Mouse (Mus musculus) limb, embryonic 10.5 days (tissue): ENCODE measurements at regions not wholly inside any gene's neighbourhood (a gene's known extent, or its start where the extent isn't known, plus 50 kb on each side); places are given as distances from the start of the nearest gene placed in this dataset.
A peak's percentile ranks its signal among the peaks of the same experiment; 100 is the strongest.

Experiments used
- DNase-seq: peaks from one replicate; pipeline ENCODE4 v3.0.0-alpha.2; 2017; ENCODE audit warnings: low spot score
- H3K27ac ChIP-seq: fragments of 300-500 bp; sonication (generic); 2 replicates; pipeline ENCODE4 v1.5.1; 2016; ENCODE audit warnings: mild to moderate bottlenecking
- H3K27me3 ChIP-seq: fragments of 300-500 bp; sonication (generic); 2 replicates; pipeline ENCODE4 v1.6.1; 2016; ENCODE audit warnings: low read depth, mild to moderate bottlenecking; ENCODE audit not compliant: poor library complexity, severe bottlenecking
- H3K36me3 ChIP-seq: fragments of 300-500 bp; sonication (generic); 2 replicates; pipeline ENCODE4 v1.6.1; 2016; ENCODE audit warnings: mild to moderate bottlenecking, moderate library complexity
- H3K4me1 ChIP-seq: fragments of 300-500 bp; sonication (generic); 2 replicates; pipeline ENCODE4 v1.6.1; 2016
- H3K4me3 ChIP-seq: fragments of 300-500 bp; sonication (generic); 2 replicates; pipeline ENCODE4 v1.5.1; 2016; ENCODE audit warnings: mild to moderate bottlenecking, moderate library complexity
- H3K9me3 ChIP-seq: fragments of 300-500 bp; sonication (generic); replicated peaks from 2 replicates; pipeline ENCODE4 v1.6.1; 2016; ENCODE audit warnings: mild to moderate bottlenecking
- WGBS: fragments of 180-500 bp; shearing (Covaris S2); methylation state at CpG from one replicate; pipeline ENCODE4 v1.1.7; 2016; 5-methylcytosine and 5-hydroxymethylcytosine counted together

DNA sequence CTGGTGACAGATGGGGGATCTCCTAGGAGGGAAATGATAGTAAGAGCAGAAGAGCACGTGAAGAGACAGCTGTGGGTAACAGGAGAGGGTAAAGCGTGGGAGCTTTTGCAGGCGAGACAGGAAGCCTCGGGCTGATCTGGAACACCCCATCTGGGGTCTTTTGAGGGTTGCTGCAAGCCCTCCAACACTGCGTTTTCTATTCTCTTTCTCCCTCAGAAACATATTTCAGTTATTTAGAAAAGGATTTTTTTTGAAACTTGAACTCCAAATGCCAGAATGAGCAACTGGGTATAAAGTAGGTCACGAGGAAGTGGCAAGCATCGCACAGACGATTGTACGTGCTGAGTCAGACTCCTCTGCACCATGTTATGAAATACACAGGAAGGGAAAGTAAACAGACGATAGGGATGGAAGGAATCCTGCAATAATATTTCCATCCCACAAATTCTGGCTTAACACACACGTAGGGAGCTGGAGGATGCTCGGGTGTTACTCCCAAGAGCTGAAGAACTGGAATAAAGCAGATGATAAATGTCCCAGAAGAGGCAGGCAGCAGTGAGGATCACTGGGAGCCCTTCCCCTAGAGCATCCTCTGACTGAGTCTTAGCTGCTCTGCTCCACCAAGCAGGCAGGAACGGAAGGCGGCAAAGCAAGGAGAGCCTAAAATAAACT, 86.0 kb upstream of the Gm9887 start:
- Histone ChIP-seq H3K4me1 (peaks cover 15% of the 10 kb centered on the region), H3K27ac (no peak overlapping the region), H3K9me3 (no peaks in the 10 kb centered on the region), H3K4me3 (no peak overlapping the region), H3K36me3 (no peaks in the 10 kb centered on the region), H3K27me3 (no peaks in the 10 kb centered on the region)
- whole genome bisulfite sequencing = 87% methylated on average over 14 of the region's 14 CpGs
- no peak for DNase-seq

DNA sequence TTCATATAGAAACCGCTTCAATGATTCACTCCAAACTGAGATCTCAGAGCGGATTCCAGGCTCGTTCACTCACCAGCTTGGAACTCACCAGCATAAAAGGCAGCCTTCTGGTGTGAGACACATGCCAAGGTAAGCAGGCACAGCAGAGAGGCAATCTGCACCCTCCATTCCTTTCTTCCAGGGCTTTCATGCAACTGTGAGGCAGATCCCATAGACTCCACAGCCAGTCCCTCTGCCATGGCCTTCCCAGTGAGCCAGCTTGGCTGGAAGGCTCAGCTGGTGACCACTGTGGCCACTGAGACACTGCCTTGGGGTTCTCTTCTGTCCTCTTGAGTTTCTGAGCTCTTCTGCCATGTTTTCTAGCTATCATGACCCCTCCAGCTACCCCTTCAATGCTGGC, 84.5 kb upstream of the Gm9887 start:
- Histone ChIP-seq H3K27ac (no peak overlapping the region), H3K27me3 (no peaks in the 10 kb centered on the region), H3K9me3 (no peaks in the 10 kb centered on the region), H3K4me3 (no peak overlapping the region), H3K4me1 (peaks cover 6% of the 10 kb centered on the region), H3K36me3 (no peaks in the 10 kb centered on the region)
- 93% methylated on average over 3 of the region's 3 CpGs for WGBS
- DNase-seq = no peak

DNA sequence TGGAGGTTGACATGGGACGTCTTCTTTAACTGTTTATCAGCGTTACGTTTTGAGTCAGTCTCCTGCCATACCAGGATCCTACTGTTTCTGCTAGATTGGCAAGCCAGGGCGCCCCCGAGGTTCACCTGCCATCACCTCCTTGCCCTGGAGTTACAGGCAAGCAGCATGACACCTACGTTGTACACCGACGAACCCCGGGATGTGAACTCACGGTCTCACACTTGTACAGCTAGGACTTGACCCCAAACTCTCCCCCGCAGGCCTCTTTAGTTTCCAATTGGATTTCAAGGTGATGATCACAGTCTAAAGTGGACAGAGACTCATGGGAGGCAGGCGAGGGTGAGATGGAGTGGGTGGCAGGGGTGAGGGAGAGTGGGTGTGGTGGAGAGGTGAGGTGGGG, 83.9 kb upstream of the Gm9887 start:
- DNase-seq = no peak
- Histone ChIP-seq H3K4me1 (no peaks in the 10 kb centered on the region), H3K27ac (no peak overlapping the region), H3K4me3 (no peak overlapping the region), H3K9me3 (no peaks in the 10 kb centered on the region), H3K27me3 (no peaks in the 10 kb centered on the region), H3K36me3 (no peaks in the 10 kb centered on the region)
- 90% methylated on average over 12 of the region's 12 CpGs for WGBS

DNA sequence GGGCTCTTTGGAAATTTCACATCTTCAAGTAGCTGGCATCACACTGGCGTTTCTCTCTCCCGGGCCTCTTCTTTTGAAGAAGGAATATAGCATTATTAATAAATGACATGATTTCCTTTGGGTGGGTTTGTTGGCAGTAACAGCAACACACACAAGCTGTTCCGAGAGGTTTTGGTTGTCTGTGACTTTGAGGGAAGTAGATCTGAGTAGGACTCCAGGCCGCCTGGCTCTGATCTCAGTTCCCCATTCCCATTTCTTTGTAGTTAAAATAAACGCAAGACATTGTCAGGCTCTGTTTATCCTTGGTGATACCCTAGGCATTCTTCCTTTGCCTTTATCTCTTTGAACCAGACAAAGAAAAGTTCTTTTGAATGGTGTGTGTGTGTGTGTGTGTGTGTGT, 83.3 kb upstream of the Gm9887 start:
- no peak for DNase-seq
- no peaks in the 10 kb centered on the region for H3K36me3 ChIP-seq
- H3K4me1 ChIP-seq = no peaks in the 10 kb centered on the region
- H3K4me3 ChIP-seq = no peak overlapping the region
- H3K9me3 ChIP-seq = no peaks in the 10 kb centered on the region
- H3K27me3 ChIP-seq = no peaks in the 10 kb centered on the region
- no peak overlapping the region for H3K27ac ChIP-seq
- WGBS = 72% methylated on average over 5 of the region's 5 CpGs

DNA sequence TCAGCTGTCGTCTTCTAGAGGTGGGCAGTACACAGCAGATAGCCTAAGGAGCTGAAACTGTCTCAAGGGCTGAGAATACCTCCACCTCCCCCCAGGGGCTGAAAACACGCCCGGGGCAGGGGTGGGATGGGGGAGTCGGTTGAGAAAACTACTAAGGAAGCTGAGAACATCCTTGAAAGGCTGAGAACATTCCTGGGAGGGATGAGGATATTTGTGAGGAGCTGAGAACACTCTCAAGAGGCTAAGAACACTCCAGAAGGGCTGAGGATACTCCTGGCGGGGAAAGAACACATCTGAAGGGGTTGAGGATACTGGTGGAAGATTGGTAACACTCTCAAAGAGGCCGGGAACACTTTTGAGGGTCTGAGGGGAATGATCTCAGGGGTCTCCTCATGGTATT, 81.3 kb upstream of the Gm9887 start:
- H3K27me3 ChIP-seq = no peaks in the 10 kb centered on the region
- no peak for DNase-seq
- H3K27ac ChIP-seq = no peak overlapping the region
- H3K36me3 ChIP-seq = no peaks in the 10 kb centered on the region
- WGBS = 82% methylated on average over 6 of the region's 6 CpGs
- H3K9me3 ChIP-seq = no peaks in the 10 kb centered on the region
- H3K4me3 ChIP-seq = no peak overlapping the region
- peaks cover 1% of the 10 kb centered on the region; the same call in 1 of the 2 replicates for H3K4me1 ChIP-seq

DNA sequence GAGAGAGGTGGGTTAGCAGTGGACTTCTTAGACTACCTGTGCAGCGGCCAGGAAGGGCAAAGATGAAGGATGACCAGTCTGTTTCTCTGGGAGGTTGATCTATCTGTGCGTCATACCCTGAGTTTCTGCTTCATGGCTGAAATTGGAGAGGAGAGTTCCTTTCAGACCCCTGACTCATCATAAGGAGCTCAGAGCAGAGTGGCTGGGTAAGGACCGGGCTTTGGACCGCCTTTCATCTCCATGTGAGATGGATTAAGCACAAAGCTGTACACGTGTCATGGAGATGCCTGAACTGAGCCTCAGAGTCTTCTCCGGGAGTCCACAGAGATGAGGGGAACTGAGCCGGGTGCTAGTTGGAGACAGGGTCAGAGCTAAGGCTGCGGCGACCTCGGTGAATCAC, 80.7 kb upstream of the Gm9887 start:
- Histone ChIP-seq H3K4me1 (peaks cover 7% of the 10 kb centered on the region), H3K36me3 (no peaks in the 10 kb centered on the region), H3K27ac (no peak overlapping the region), H3K27me3 (no peaks in the 10 kb centered on the region), H3K9me3 (no peaks in the 10 kb centered on the region), H3K4me3 (no peak overlapping the region)
- no peak for DNase-seq
- 94% methylated on average over 10 of the region's 10 CpGs for WGBS

DNA sequence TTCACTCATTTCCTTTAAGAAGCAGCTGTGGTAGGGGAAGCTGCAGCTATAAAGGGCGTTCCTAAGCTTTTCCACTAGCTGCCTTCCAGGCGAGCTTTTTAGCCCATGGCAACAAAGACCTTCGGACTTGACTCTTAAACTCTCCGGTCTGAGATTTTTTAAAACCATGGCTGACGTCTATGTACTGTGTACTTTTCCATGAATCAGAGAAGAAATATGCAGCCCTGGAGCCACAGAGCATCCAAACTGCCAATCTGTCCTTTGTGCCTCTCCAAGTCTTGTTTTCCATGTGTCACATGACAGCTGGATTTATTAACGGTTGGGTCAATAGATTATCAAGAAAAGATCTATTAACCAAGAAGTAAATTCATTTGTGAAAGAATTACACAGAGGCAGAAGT, 78.9 kb upstream of the Gm9887 start:
- Histone ChIP-seq H3K27me3 (no peaks in the 10 kb centered on the region), H3K9me3 (no peaks in the 10 kb centered on the region), H3K4me3 (no peak overlapping the region), H3K36me3 (no peaks in the 10 kb centered on the region), H3K4me1 (peaks cover 24% of the 10 kb centered on the region), H3K27ac (no peak overlapping the region)
- DNase-seq = no peak
- 79% methylated on average over 6 of the region's 6 CpGs for WGBS

DNA sequence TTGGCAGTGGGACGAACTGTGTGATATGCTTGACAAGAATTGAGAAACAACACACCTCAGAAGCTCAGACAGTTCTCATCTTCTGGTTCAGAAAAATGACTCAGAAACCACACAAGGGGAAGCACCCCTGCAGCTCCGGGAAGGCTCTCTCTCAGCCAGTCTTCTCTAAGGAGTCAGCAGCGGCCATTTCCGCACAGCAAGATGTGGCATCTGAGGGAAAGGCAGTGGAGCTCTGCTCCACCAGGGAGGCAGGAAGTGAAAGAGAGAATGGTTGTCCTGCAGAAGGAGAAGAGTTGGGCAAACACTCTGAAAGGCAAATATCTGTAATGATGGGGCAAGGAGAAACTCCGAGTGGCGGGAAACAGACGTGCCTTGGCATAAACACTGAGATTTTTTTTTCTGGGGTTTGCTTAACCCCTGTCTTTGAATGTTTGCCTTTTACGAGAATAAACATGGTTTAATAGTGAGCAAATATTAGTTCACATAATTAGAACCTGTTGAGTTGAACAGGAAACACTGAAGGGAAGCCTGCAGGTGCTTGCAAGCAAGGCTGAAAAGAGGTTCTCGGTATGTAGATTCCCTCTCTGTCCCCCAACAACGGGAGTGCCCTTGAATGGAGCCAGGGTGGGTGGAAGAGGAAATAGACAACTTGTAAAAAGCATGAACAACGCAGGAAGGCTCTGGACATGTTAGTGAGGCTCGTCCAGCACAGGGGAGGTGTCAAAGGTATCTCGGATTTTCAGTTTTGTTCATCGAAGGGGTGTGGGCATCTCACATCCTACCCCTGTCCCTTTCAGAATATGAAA, 75.9 kb upstream of the Gm9887 start:
- H3K27ac ChIP-seq = peak overlapping the region; percentile 58; the same call in 1 of the 2 replicates
- WGBS = 77% methylated on average over 14 of the region's 14 CpGs
- no peaks in the 10 kb centered on the region for H3K9me3 ChIP-seq
- H3K27me3 ChIP-seq = no peaks in the 10 kb centered on the region
- H3K4me1 ChIP-seq = peaks cover 31% of the 10 kb centered on the region
- H3K4me3 ChIP-seq = no peak overlapping the region
- H3K36me3 ChIP-seq = no peaks in the 10 kb centered on the region
- no peak for DNase-seq

DNA sequence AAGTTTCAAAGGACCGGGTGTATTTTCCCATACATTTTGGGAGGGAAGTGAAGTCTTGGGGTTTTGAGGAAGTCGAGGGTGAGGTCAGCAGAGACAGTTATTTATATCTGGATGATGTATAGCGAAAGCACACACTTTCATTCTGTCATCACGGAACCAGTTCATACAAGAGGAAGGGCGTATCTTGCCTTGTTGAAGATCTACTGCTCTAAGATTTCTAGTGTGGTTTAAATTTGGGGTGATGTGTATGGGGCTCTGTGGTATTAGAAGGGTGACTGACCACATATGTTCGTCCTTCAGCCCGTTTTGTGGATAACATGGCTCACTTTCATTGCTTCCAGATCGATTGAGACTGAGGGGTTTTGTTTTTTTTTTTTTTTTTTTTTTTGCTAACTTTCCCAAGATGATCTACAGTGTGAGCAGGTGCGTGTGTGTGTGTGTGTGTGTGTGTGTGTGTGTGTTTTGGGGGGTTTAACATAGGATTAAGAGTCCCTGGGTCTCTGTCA, 75.1 kb upstream of the Gm9887 start:
- no peaks in the 10 kb centered on the region for H3K36me3 ChIP-seq
- 76% methylated on average over 9 of the region's 9 CpGs for WGBS
- peak overlapping the region; percentile 84 for H3K27ac ChIP-seq
- peaks cover 33% of the 10 kb centered on the region for H3K4me1 ChIP-seq
- DNase-seq = no peak
- H3K27me3 ChIP-seq = no peaks in the 10 kb centered on the region
- no peaks in the 10 kb centered on the region for H3K9me3 ChIP-seq
- no peak overlapping the region for H3K4me3 ChIP-seq

DNA sequence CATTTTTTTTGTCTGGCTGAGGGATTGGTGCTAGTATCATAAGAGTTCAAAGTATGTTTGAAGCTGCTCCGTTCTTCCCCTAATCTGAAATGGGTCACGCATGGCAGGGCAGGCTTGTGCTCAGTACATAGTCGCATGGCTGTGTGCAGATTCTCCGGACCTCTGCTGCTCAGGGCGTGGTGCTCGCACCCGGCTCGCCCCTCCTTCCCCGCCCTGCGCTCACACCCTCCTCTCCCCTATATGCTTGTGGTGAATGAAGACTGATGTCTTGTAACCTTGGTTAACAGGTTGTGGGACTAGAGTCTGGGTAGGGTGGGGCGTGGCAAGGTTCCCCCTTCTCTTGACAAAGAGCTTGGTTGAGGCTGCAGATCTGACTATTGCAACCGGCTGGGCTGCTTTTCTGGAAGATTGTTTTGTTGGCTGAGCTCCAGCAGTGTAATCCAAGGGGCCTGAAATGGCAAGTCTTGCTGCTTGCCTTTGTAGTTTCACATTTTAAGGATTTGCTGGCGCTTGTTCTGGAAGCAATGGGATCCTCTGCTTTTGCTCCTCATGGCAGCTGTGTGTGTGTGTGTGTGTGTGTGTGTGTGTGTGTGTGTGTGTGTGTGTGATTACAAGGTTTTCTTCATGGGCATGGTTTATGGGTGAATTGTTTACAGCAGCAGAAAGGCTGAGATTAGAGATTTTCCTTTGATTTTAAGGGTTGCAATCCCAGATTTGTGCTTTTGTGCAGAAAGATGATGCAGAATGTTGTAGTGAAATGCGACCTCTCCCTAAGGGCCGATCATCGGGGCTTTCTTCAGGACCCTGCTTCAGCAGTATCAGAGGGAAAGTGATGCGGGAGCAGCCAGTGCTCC, 74.4 kb upstream of the Gm9887 start:
- H3K27me3 ChIP-seq = no peaks in the 10 kb centered on the region
- WGBS = 45% methylated on average over 17 of the region's 17 CpGs
- peak overlapping the region; percentile 32 for H3K4me3 ChIP-seq
- DNase-seq = peak; percentile 59
- peaks cover 36% of the 10 kb centered on the region for H3K4me1 ChIP-seq
- no peaks in the 10 kb centered on the region for H3K36me3 ChIP-seq
- H3K9me3 ChIP-seq = no peaks in the 10 kb centered on the region
- peak overlapping the region; percentile 84 for H3K27ac ChIP-seq

DNA sequence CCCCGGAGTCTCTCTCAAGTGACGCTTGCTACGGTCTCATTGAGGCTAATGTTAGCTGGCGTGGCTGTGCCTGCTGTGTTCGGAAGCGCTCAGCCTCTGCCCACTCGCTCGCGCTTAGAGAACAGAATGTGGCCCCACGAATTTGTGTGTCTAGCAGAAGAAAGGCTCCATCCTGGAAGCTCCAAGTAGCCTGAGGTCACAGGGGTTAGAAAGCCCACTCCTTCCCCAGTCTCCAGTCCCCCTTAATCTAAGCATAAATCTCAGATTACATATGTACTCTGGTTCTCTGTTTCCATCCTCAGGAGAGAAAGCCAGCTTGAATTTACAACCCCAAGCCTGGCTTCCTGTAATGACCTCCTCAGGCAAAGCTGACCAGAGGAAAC, 73.8 kb upstream of the Gm9887 start:
- no peaks in the 10 kb centered on the region for H3K36me3 ChIP-seq
- peak; percentile 51 for DNase-seq
- WGBS = 27% methylated on average over 10 of the region's 10 CpGs
- peak overlapping the region; percentile 84 for H3K27ac ChIP-seq
- H3K4me1 ChIP-seq = peaks cover 36% of the 10 kb centered on the region
- H3K27me3 ChIP-seq = no peaks in the 10 kb centered on the region
- no peaks in the 10 kb centered on the region for H3K9me3 ChIP-seq
- peak overlapping the region; percentile 32 for H3K4me3 ChIP-seq

DNA sequence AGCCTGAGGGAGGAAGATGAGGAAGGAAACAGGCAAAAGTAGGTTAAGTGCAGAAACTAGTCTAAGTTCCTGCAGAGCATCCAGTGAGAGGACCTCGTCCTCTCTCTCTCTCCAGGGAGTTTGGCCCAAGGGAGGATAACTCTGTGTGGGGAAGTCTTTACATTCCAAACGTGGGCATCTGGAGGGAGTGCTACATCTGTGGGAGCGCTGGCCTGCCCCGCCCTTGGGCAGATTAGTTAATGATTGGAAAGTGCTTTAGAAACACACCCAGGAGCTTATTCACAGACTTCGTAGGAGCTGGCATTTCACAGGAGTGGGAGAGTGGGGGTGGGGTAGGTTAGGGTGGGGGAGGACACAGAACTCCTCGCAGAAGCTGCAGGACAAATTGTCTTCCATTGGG, 70.1 kb upstream of the Gm9887 start:
- WGBS = 24% methylated on average over 6 of the region's 6 CpGs
- H3K4me3 ChIP-seq = no peak overlapping the region
- DNase-seq = no peak
- no peak overlapping the region for H3K27ac ChIP-seq
- peaks cover 24% of the 10 kb centered on the region for H3K4me1 ChIP-seq
- no peaks in the 10 kb centered on the region for H3K36me3 ChIP-seq
- H3K27me3 ChIP-seq = no peaks in the 10 kb centered on the region
- H3K9me3 ChIP-seq = no peaks in the 10 kb centered on the region

DNA sequence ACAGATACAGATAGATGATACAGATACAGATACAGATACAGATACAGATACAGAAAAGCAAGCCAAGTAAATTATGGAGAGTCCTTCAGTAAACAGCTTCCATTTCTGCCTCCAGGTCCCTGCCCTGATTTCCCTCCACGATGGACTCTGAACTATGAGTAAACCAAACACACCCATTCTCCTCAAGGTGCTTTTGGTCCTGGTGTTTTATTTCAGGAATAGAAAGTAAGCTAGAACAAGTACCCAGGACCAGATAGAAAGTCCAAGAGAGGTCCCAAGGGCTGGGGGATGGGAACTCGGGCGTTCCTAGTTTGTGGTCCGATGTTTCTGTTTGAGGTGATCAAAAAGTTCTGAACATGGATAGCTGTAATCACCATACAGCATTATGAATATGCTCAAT, 69.5 kb upstream of the Gm9887 start:
- H3K36me3 ChIP-seq = no peaks in the 10 kb centered on the region
- H3K4me1 ChIP-seq = peaks cover 19% of the 10 kb centered on the region
- H3K4me3 ChIP-seq = no peak overlapping the region
- no peak for DNase-seq
- no peak overlapping the region for H3K27ac ChIP-seq
- 93% methylated on average over 4 of the region's 4 CpGs for WGBS
- no peaks in the 10 kb centered on the region for H3K27me3 ChIP-seq
- H3K9me3 ChIP-seq = no peaks in the 10 kb centered on the region
